Mouse (Mus musculus) myocyte (in vitro differentiated cells): ENCODE results near the gene Cul1.

Source experiments
- CEBPB ChIP-seq: IDR thresholded peaks from 2 replicates; pipeline ENCODE4 v1.6.1; 2011; ENCODE audit warnings: mild to moderate bottlenecking, moderate library complexity; ENCODE audit not compliant: poor library complexity, insufficient read depth, severe bottlenecking
- E2F4 ChIP-seq: IDR thresholded peaks from one replicate; pipeline ENCODE4 v1.6.1; 2011; ENCODE audit warnings: mild to moderate bottlenecking, control low read depth, moderate library complexity; ENCODE audit not compliant: insufficient read depth
- MAX ChIP-seq: IDR thresholded peaks from one replicate; pipeline ENCODE4 v1.6.1; 2011; ENCODE audit warnings: low read depth, mild to moderate bottlenecking, control low read depth
- MYOD1 ChIP-seq, 3 experiments: IDR thresholded peaks; one replicate each; pipeline ENCODE4 v1.6.1; 2011; ENCODE audit warnings: control low read depth in 2 of 3, low read depth in 2 of 3, mild to moderate bottlenecking in 2 of 3, moderate library complexity in 1 of 3; ENCODE audit not compliant: insufficient read length in 2 of 3, control insufficient read depth in 1 of 3
- MYOG ChIP-seq, 3 experiments: IDR thresholded peaks; one replicate each; pipeline ENCODE4 v1.6.1; 2011; ENCODE audit warnings: control low read depth in 2 of 3, low read depth in 2 of 3, mild to moderate bottlenecking in 2 of 3; ENCODE audit not compliant: insufficient read length in 2 of 3, control insufficient read depth in 1 of 3, insufficient read depth in 1 of 3
- POLR2A ChIP-seq: IDR thresholded peaks from one replicate; pipeline ENCODE4 v1.6.1; 2011; ENCODE audit warnings: low read depth, mild to moderate bottlenecking, control low read depth, moderate library complexity; ENCODE audit not compliant: insufficient read length
- POLR2AphosphoS2 ChIP-seq: IDR thresholded peaks from one replicate; pipeline ENCODE4 v1.6.1; 2011; ENCODE audit warnings: low read depth, control low read depth; ENCODE audit not compliant: insufficient read length
- REST ChIP-seq: IDR thresholded peaks from one replicate; pipeline ENCODE4 v1.6.1; 2011; ENCODE audit warnings: mild to moderate bottlenecking, control low read depth, moderate library complexity; ENCODE audit not compliant: insufficient read depth, insufficient read length
- SRF ChIP-seq: IDR thresholded peaks from one replicate; pipeline ENCODE4 v1.6.1; 2011; ENCODE audit warnings: low read depth; ENCODE audit not compliant: control insufficient read depth, insufficient read length
- TCF12 ChIP-seq: IDR thresholded peaks from one replicate; pipeline ENCODE4 v1.6.1; 2011; ENCODE audit warnings: mild to moderate bottlenecking, control low read depth; ENCODE audit not compliant: poor library complexity, insufficient read depth, severe bottlenecking
- TCF3 ChIP-seq: IDR thresholded peaks from one replicate; pipeline ENCODE4 v1.6.1; 2011; ENCODE audit warnings: low read depth, control low read depth; ENCODE audit not compliant: insufficient read length
- USF1 ChIP-seq: IDR thresholded peaks from one replicate; pipeline ENCODE4 v1.6.1; 2011; ENCODE audit warnings: low read depth, mild to moderate bottlenecking, control low read depth, moderate library complexity

- TF ChIP-seq MYOG (IDR thresholded peaks at IDR 0.05; ENCODE audit: control insufficient read depth in 1 of 3, insufficient read depth in 1 of 3, insufficient read length in 2 of 3, low read depth in 2 of 3), result no peak
- TF ChIP-seq POLR2A, result no peak
- TF ChIP-seq MYOD1 (IDR thresholded peaks at IDR 0.05; ENCODE audit: control insufficient read depth in 1 of 3, insufficient read length in 2 of 3, low read depth in 2 of 3), result no peak
- TF ChIP-seq USF1, result no peak
- no peak for TF ChIP-seq SRF
- TF ChIP-seq E2F4, result no peak
- no peak for TF ChIP-seq POLR2AphosphoS2
- no peak for TF ChIP-seq MAX
- TF ChIP-seq TCF12, result no peak
- no peak for TF ChIP-seq TCF3
- TF ChIP-seq REST, result no peak
- TF ChIP-seq CEBPB, result no peak
Observed at GRCm38 (mm10) chr6:47404419-47405382, 48.5 kb upstream of the Cul1 start.
